Mouse (Mus musculus): ENCODE data around the gene 1700008O03Rik.

Gene 1700008O03Rik

GRCm38 (mm10) chr7:44385720-44386119 is at the start of gene 1700008O03Rik:
1700008O03Rik (minus strand) TSS chr7:44385820.
- DNase-seq, result no peak

GRCm38 (mm10) chr7:44434089-44434488 is 48.5 kb upstream of the 1700008O03Rik start:
- no peak for DNase-seq

- no peak for DNase-seq
Measured at GRCm38 (mm10) chr7:44433371-44433770, 47.8 kb upstream of the 1700008O03Rik start.

GRCm38 (mm10) chr7:44432550-44432949 is 46.9 kb upstream of the 1700008O03Rik start:
- DNase-seq, result no peak

GRCm38 (mm10) chr7:44429534-44430488 is 44.2 kb upstream of the 1700008O03Rik start:
- no peak for DNase-seq

GRCm38 (mm10) chr7:44428968-44429521 is 43.4 kb upstream of the 1700008O03Rik start, which contains the start of gene Lrrc4b:
Lrrc4b (plus strand) TSS chr7:44429018.
- DNase-seq, result peak; percentile 85

- DNase-seq, result peak; percentile 61
Measured at GRCm38 (mm10) chr7:44428171-44428950, 42.7 kb upstream of the 1700008O03Rik start.

GRCm38 (mm10) chr7:44427666-44428065 is 42.0 kb upstream of the 1700008O03Rik start:
- DNase-seq, result no peak

- DNase-seq, result no peak
Measured at GRCm38 (mm10) chr7:44413307-44413706, 27.7 kb upstream of the 1700008O03Rik start.

- DNase-seq, result no peak
Measured at GRCm38 (mm10) chr7:44411144-44411543, 25.5 kb upstream of the 1700008O03Rik start.

GRCm38 (mm10) chr7:44406015-44406355 is 20.4 kb upstream of the 1700008O03Rik start:
- DNase-seq, result no peak

- DNase-seq, result peak; percentile 98
Measured at GRCm38 (mm10) chr7:44405346-44406014, 19.9 kb upstream of the 1700008O03Rik start.

GRCm38 (mm10) chr7:44401673-44402072 is 16.1 kb upstream of the 1700008O03Rik start:
- no peak for DNase-seq

- DNase-seq, result peak; percentile 53
Measured at GRCm38 (mm10) chr7:44398570-44398969, 12.9 kb upstream of the 1700008O03Rik start.

GRCm38 (mm10) chr7:44393284-44393683 is 7.7 kb upstream of the 1700008O03Rik start:
- no peak for DNase-seq

GRCm38 (mm10) chr7:44392341-44392740 is 6.7 kb upstream of the 1700008O03Rik start:
- no peak for DNase-seq

- DNase-seq, result no peak
Measured at GRCm38 (mm10) chr7:44391831-44392230, 6.2 kb upstream of the 1700008O03Rik start.

GRCm38 (mm10) chr7:44384716-44385059 is 932 bp downstream of the 1700008O03Rik start:
- DNase-seq, result no peak

GRCm38 (mm10) chr7:44383980-44384715 is 1.5 kb downstream of the 1700008O03Rik start, which contains the start of gene Syt3:
Syt3 (plus strand) TSS chr7:44384102.
- peak; percentile 84 for DNase-seq

GRCm38 (mm10) chr7:44382541-44382940 is 3.1 kb downstream of the 1700008O03Rik start:
- peak; percentile 87 for DNase-seq

- DNase-seq, result no peak
Measured at GRCm38 (mm10) chr7:44378290-44378689, 7.3 kb downstream of the 1700008O03Rik start.

- no peak for DNase-seq
Measured at GRCm38 (mm10) chr7:44375793-44376192, 9.8 kb downstream of the 1700008O03Rik start.
